Mouse (Mus musculus) olfactory bulb, adult 2 months (tissue): ENCODE measurements around the gene Rxrb.

Experiments used
- CTCF ChIP-seq: fragments of 200-500 bp; IDR thresholded peaks from 2 replicates; pipeline ENCODE4 v1.5.1; 2012; ENCODE audit warnings: low read depth, mild to moderate bottlenecking, low read length, moderate library complexity; ENCODE audit not compliant: insufficient read depth
- POLR2A ChIP-seq: fragments of 200-500 bp; IDR thresholded peaks from 2 replicates; pipeline ENCODE4 v1.6.1; 2012; ENCODE audit warnings: mild to moderate bottlenecking, low read depth, low read length, moderate library complexity; ENCODE audit not compliant: insufficient read depth

- TF ChIP-seq POLR2A (no peak), CTCF (no peak)
Observed at GRCm38 (mm10) chr17:33994959-33995358, 36.7 kb upstream of the Rxrb start.
